Mouse (Mus musculus): Measurements from ENCODE around the gene Dtx1. TPM values are rescaled to one million over a fixed set of nuclear protein-coding genes. Genes with fewer than 3 reads are reported as not detected.

The Dtx1 gene
- total and polyA plus RNA-seq, 3 experiments, result 0.12 to 0.63 TPM; not detected in 1

- Histone ChIP-seq H3K36me3 (ENCODE audit: control insufficient read depth in 1 of 2, insufficient read depth in 2 of 2, low read length in 2 of 2) (no peaks in the 10 kb centered on the region), H3K4me1 (ENCODE audit: control insufficient read depth in 1 of 2, insufficient read depth in 2 of 2, low read length in 2 of 2) (no peaks in the 10 kb centered on the region), H3K79me2 (ENCODE audit: control insufficient read depth, insufficient read depth, low read length, poor library complexity) (no peaks in the 10 kb centered on the region), H3K9me3 (replicated peaks; ENCODE audit: insufficient read depth, low read length) (no peaks in the 10 kb centered on the region), H3K27me3 (ENCODE audit: control insufficient read depth in 1 of 2, insufficient read depth in 2 of 2, low read length in 2 of 2) (no peaks in the 10 kb centered on the region), H3K9ac (ENCODE audit: control insufficient read depth, low read depth, low read length, poor library complexity, severe bottlenecking) (no peak overlapping the region), H3K4me3 (ENCODE audit: control insufficient read depth in 1 of 2, insufficient read depth in 1 of 2, low read depth in 2 of 2, low read length in 2 of 2) (no peak overlapping the region), H3K27ac (ENCODE audit: control insufficient read depth, low read depth, low read length) (no peak overlapping the region)
- DNase-seq (ENCODE audit: low read depth, low spot score), result no peak
- no peak for TF ChIP-seq USF1 (IDR thresholded peaks at IDR 0.05; ENCODE audit: low read depth, low read length)
- TF ChIP-seq ZC3H11A (IDR thresholded peaks at IDR 0.05; ENCODE audit: low read depth, low read length), result no peak
- no peak for TF ChIP-seq MAZ (IDR thresholded peaks at IDR 0.05; ENCODE audit: low read depth, low read length)
- TF ChIP-seq E2F4 (IDR thresholded peaks at IDR 0.05; ENCODE audit: borderline replicate concordance, low read depth, low read length), result no peak
- TF ChIP-seq TAL1 (IDR thresholded peaks at IDR 0.05; ENCODE audit: low read length), result no peak
- no peak for TF ChIP-seq POLR2AphosphoS2 (IDR thresholded peaks at IDR 0.05; ENCODE audit: low read length)
- TF ChIP-seq JUND (IDR thresholded peaks at IDR 0.05; ENCODE audit: low read depth, low read length), result no peak
- TF ChIP-seq POLR2AphosphoS5 (IDR thresholded peaks at IDR 0.05; ENCODE audit: borderline replicate concordance, low read depth, low read length), result no peak
- TF ChIP-seq SMC3 (IDR thresholded peaks at IDR 0.05; ENCODE audit: low read depth, low read length), result no peak
- no peak for TF ChIP-seq ZMIZ1 (IDR thresholded peaks at IDR 0.05; ENCODE audit: low read depth, low read length)
- TF ChIP-seq GATA1 (IDR thresholded peaks at IDR 0.05; ENCODE audit: low read depth, low read length), result no peak
- no peak for TF ChIP-seq NELFE (IDR thresholded peaks at IDR 0.05; ENCODE audit: low read depth, low read length)
- TF ChIP-seq RCOR1 (IDR thresholded peaks at IDR 0.05; ENCODE audit: low read depth, low read length), result no peak
- TF ChIP-seq ETS1 (IDR thresholded peaks at IDR 0.05; ENCODE audit: low read depth, low read length), result no peak
- no peak for TF ChIP-seq TCF12 (IDR thresholded peaks at IDR 0.05; ENCODE audit: low read depth, low read length)
- TF ChIP-seq USF2 (IDR thresholded peaks at IDR 0.05; ENCODE audit: borderline replicate concordance in 1 of 2, insufficient read depth in 1 of 2, low read depth in 1 of 2, low read length in 2 of 2), result no peak
- no peak for TF ChIP-seq POLR2A (IDR thresholded peaks at IDR 0.05; ENCODE audit: control insufficient read depth in 1 of 2, insufficient read depth in 1 of 2, low read depth in 1 of 2, low read length in 2 of 2, poor library complexity in 1 of 2)
- TF ChIP-seq RAD21 (IDR thresholded peaks at IDR 0.05; ENCODE audit: low read depth, low read length), result no peak
These were observed 55.4 kb downstream of the Dtx1 start for GRCm38 (mm10) chr5:120656281-120656751.

- no peak overlapping the region for H3K4me3 ChIP-seq (ENCODE audit: control insufficient read depth in 1 of 2, insufficient read depth in 1 of 2, low read depth in 2 of 2, low read length in 2 of 2)
- no peak for DNase-seq (ENCODE audit: low read depth, low spot score)
- H3K79me2 ChIP-seq (ENCODE audit: control insufficient read depth, insufficient read depth, low read length, poor library complexity), result no peaks in the 10 kb centered on the region
- no peak overlapping the region for H3K9ac ChIP-seq (ENCODE audit: control insufficient read depth, low read depth, low read length, poor library complexity, severe bottlenecking)
- no peaks in the 10 kb centered on the region for H3K9me3 ChIP-seq (replicated peaks; ENCODE audit: insufficient read depth, low read length)
- H3K4me1 ChIP-seq (ENCODE audit: control insufficient read depth in 1 of 2, insufficient read depth in 2 of 2, low read length in 2 of 2), result peaks cover 0 to 5% of the 10 kb centered on the region in 2 experiments; a peak in 2 of 4 replicates
- H3K36me3 ChIP-seq (ENCODE audit: control insufficient read depth in 1 of 2, insufficient read depth in 2 of 2, low read length in 2 of 2), result peaks cover 0 to 3% of the 10 kb centered on the region in 2 experiments; a peak in 1 of 4 replicates
- no peak overlapping the region for H3K27ac ChIP-seq (ENCODE audit: control insufficient read depth, low read depth, low read length)
- no peak for TF ChIP-seq ZMIZ1 (IDR thresholded peaks at IDR 0.05; ENCODE audit: low read depth, low read length)
- no peak for TF ChIP-seq UBTF (IDR thresholded peaks at IDR 0.05; ENCODE audit: borderline replicate concordance, insufficient read depth, low read depth, low read length)
- no peak for TF ChIP-seq CTCF (IDR thresholded peaks at IDR 0.05 in 2 of 3, conservative IDR thresholded peaks at IDR 0.05 in 1 of 3; ENCODE audit: control insufficient read depth in 1 of 3, insufficient read depth in 1 of 3, low read depth in 2 of 3, low read length in 3 of 3, poor library complexity in 1 of 3, severe bottlenecking in 1 of 3)
- no peak for TF ChIP-seq GATA1 (IDR thresholded peaks at IDR 0.05; ENCODE audit: low read depth, low read length)
- TF ChIP-seq SMC3 (IDR thresholded peaks at IDR 0.05; ENCODE audit: low read depth, low read length), result no peak
- no peak for TF ChIP-seq ZNF384 (IDR thresholded peaks at IDR 0.05; ENCODE audit: low read depth, low read length)
- no peak for TF ChIP-seq ETS1 (IDR thresholded peaks at IDR 0.05; ENCODE audit: low read depth, low read length)
- TF ChIP-seq HCFC1 (IDR thresholded peaks at IDR 0.05; ENCODE audit: low read depth, low read length), result no peak
- no peak for TF ChIP-seq SIN3A (IDR thresholded peaks at IDR 0.05; ENCODE audit: low read length)
- no peak for TF ChIP-seq ELF1 (IDR thresholded peaks at IDR 0.05; ENCODE audit: low read depth, low read length)
- no peak for TF ChIP-seq CHD2 (IDR thresholded peaks at IDR 0.05; ENCODE audit: low read length)
- no peaks in the 10 kb centered on the region for H3K27me3 ChIP-seq (ENCODE audit: control insufficient read depth in 1 of 2, insufficient read depth in 2 of 2, low read length in 2 of 2)
These were observed 57.9 kb downstream of the Dtx1 start for GRCm38 (mm10) chr5:120653873-120654272.

Data from MEL (cell line).